Mouse (Mus musculus): Measurements from ENCODE around the gene Arhgef15.

Gene Arhgef15

DNA sequence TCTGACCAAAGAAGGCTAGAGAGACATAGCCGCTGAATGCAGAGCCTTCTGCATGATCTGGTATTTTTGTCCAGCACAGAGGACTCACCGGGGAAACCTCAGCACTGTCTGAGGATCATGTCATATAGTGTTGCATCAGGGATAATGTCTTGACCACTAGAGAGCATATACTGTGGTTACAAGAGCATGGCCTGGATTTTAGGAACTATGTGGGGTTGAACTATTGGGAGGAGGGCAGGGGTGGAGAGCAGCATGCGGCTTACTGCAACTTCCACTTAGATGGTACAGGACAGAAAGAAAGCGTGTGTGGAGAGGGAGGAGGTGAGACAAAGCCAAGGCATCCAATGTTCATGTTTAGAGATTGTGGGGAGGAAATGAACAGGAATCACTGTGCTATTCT is 42.7 kb downstream of the Arhgef15 start:
- no peak for DNase-seq (ENCODE audit: low spot score)

DNA sequence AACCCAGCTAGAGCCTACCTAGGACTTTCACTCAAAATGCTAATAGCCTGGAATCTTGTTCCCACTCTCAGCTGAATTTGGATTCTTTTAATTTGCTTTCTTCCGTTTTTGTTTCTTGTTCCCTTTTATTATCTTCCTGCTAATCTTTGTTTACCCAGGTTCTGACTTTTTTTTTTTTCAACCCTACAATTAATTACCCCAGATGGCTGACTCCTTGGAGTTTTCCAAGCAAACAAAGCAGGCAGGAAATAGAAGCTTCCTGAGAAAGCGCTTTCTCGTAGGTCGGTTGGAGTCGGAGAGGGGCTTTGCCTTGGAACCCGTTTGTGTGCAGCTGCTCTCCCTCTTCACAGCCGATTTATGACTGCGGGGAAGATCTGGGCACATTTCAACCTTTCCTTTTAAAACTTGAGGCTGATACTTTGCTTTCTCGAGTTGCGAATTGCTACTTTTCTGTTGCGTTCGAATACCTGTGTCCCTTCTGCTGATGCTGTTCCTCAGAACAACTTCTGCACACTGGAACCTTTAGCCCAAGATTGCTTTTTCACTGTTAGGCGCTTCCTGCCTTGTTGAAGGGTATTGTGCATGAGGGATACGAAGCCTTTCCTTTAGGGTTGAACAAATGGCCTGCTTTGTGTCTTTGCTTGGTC is 45.6 kb downstream of the Arhgef15 start:
- no peak for DNase-seq (ENCODE audit: low spot score)

DNA sequence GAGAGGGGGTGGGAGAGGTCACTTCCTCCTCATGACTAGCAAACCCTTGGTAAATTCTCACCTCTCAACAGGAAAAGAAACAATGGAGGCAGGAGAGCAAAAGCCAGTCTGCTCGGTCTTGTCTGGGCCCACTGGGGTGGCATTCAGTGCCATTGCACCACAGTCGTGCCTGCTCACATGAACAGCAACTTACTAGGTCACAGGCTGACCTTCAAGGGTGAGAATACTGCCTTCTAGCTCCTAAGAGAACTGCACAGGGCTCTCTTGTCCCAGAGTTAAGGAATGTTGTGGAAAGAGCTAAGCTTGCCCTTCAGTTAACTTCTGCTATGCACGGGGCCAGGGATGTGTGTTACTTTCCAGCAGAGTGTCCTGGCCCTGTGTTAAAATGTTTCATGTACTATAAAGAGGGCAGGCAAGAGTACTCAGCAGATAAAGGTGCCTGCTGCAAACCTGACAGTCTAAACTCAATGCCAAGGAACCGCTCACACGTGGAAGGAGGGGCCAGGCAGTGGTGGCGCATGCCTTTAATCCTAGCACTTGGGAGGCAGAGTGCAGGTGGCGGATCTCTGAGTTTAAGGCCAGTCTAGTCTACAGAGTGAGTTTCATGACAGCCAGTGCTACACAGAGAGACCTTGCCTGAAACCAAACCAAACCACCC is 48.3 kb downstream of the Arhgef15 start:
- no peak for DNase-seq (ENCODE audit: low spot score)

DNA sequence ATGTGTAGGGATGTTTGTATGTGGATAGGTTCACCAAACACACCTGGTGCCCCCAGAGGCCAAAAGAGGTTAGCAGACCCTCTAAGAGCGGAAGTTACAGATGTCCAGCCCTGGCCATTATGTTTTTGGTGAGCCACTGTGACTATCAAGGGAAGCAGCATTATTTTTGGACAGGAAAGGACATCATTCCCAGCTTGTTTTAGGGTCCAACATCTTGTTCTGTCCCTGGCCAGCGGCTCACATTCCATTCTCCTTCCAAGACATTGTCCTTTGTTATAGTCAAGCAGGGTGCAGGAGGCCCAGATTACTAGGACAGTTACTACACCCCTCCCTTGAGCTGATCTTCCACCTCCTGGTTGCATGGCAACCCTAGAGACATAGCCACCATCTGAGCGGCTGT is 50.0 kb downstream of the Arhgef15 start:
- DNase-seq (ENCODE audit: low spot score) = no peak

DNA sequence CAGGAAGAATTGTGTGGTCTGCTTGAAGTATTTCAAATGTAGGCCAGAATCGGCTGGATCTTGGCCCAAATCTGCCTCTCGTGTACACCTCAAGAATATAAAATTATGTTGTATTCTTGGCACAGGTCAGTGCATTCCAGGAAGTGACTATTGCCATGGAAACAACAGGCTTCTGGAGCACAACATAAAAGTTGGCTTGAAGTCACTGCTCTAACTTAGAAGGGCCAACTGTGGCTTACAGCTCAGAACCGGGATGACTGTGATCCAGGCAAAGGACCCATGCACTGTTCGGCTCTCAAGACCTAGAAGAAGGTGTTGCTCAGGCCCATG is 50.9 kb downstream of the Arhgef15 start:
- no peak for DNase-seq (ENCODE audit: low spot score)

DNA sequence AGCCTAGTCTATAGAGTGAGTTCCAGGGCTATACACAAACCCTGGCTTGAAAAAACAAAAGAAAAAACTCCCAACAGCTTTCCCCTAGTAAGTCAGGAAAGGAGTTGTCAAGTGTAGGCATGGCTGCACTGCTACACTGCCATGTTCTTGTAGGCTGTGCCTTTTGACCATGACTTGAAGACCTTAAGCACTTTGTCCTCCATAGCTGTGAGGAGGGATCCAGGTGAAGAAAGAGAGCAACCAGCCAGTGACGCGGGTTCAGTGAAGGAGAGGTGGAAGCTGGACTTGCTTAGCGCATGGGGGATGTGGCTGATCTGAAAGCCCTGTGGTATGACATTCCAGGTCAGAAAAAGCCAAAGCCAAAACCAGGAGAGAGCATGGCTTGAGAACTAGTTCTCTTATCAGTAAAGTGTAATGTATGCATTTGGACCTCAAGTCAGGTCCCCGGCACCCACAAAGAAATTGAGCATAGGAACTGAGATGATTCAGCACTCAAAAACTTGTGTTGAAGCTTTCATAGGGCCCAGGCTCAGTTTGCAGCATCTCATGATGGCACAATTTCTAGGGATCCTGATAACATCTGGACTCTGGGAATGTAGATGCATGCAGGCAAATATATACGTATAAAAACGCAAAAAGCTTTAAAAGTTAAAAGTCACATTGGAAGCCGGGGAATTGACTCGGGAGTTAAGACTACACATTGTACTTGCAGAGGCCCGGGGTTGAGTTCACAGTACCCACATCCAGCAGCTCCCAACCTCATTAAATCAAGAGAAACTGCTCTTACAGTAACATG is 51.4 kb downstream of the Arhgef15 start:
- no peak for DNase-seq (ENCODE audit: low spot score)

DNA sequence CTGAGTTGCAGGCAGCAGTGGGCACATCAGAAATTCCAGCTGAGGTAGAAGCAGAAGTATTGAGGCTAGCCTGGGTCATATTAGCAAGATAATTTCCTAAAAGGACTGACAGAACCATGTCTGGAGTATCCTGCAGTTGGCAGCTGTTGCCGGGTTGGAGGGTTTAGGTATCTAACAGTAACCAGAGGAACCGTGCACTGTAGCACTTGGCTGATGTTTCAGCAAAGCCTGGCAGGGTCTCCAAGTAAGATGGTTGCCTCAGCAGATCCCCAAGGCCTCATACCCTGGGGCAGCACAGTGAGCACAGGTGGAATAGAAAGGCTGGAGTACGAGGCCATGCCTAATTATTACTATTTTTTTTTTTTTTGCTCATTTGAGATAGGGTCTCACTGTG is 52.1 kb downstream of the Arhgef15 start:
- DNase-seq (ENCODE audit: low spot score) = no peak

DNA sequence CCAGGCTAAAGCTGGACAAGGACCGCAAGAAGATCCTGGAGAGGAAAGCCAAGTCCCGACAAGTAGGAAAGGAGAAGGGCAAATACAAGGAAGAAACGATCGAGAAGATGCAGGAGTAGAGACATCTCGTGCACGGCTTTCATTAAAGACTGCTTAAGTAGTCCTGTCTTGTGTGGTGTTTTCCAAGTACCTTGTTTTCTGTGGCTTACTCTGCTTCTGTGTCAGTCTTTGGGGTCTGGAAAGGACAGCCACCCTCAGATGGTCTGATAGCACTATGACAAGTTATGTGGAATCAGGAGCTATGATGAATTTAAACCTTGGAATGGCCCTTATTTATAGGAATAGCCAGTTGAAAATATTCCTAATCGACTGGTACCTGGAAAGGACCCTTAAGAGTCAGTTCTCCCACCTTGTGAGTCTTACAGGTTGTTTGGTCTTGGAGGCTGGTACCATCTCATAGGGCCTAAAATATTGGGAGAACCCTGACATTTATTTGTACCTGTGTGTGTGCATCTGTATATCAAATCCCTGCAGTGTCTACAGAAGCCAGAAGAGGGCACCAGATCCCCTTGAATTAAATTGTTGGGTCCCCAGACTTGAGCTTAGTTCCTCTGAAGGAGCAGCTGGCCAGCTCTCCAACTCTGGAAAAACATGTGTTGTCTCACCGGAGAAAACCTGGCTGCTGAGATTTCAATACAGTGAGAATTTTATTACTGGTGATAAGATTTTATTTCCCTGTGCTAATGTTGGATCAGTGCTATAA is 52.7 kb downstream of the Arhgef15 start:
- DNase-seq (ENCODE audit: low spot score) = peak; percentile 55

DNA sequence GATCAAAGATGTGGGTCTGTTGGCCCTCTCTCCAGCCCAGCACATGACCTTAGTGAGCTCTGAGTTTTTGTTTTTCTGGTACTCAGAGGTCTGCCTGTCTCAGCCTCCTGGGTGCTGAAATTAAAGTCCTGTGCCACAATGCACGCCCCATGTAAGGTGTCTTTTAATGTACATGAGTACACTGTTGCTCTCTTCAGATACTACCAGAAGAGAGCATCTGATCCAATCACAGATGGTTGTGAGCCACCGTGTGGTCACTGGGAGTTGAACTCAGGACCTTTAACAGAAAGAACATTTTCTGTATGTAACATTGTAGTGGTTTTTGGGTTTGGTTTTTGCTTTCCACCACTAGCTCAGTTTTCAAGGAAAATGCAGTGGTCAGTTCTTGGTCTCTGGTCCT is 53.5 kb downstream of the Arhgef15 start:
- no peak for DNase-seq (ENCODE audit: low spot score)

DNA sequence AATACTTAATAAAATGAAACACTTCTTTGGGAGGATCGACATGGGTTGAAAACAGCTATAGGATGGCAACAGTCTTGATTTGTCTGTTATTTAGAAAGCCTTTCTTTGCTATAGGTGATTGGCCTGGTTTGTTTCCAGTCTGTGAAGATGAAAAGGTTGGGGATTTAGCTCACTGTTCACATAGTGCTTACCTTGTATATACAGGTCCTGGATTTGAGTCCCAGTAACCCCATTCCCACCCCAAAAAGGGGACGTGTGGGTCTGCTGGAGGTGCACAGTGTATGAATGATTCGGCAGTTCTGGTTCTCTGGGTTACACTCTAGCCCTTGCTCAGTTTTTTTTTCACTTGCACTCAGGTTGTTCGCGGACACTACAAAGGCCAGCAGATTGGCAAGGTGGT is 54.5 kb downstream of the Arhgef15 start:
- no peak for DNase-seq (ENCODE audit: low spot score)

DNA sequence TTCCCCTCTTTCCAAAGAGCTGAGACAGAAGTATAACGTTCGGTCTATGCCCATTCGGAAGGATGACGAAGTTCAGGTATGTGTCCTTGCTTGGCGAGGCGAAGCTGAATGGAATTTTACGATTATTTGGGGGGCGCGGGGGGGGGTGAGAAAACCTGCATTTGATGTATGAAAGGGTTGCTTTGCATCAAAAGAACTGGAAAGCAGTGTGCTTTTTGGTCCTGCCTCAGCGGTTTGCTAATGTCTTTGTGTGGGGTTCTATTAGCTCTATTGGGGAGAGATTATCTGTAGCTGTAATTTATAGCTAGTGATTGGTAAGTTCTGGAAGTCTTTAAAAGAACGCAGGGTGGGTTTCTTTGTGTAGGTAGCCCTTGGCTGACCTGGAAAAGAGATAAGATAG is 54.9 kb downstream of the Arhgef15 start:
- no peak for DNase-seq (ENCODE audit: low spot score)

DNA sequence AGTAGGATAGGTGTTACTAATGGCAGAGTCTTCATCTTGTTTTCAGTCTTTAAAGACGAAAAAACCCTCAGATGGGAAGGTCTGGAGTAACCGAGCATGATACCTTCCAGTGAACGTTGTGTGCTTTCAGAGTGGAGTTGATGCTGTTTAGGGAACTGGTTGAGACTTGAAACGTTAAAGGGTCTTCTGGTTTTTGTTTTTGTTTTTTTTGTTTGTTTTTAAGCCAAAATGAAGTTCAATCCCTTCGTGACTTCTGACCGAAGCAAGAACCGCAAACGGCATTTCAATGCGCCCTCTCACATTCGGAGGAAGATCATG is 55.3 kb downstream of the Arhgef15 start:
- DNase-seq (ENCODE audit: low spot score) = no peak

DNA sequence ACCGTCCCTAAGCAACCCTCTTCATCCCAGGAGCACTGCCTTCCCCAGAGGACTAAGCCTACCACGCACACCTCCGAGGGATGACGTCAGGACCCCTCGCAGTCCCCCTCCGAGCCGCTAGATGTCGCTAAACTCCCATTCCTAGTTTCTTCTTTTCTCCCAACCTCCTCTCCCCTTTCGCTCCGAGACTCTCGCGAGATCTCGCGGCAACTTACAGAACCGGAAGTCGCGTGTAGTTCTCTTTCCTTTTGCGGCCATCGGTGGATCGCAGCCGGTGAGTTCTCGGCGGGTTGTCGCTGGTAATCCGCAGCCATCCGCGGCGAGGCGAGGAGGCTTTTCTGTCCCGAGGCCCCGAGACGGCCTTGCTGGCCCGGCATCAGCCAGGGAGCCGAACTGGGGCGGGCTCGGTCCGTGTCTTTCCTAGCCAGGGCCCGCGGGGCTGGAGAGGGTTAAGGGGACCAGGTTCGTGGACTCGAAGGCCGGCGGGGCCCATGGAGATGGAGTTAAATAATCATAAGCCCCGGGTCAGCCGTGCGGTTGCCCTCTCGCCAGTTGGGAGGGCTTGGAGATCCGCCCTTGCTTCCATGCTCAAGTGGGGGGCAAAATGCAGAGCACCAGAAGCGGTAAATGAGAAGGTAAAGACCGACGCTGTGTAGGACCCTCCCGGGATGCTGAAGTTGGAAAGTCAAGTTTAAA is 55.8 kb downstream of the Arhgef15 start, which contains the start of gene Rpl26:
TSS of gene Rpl26 (plus strand) at position 233 of the 696 bp plus-strand sequence.
- DNase-seq (ENCODE audit: low spot score) = peak; percentile 92

DNA sequence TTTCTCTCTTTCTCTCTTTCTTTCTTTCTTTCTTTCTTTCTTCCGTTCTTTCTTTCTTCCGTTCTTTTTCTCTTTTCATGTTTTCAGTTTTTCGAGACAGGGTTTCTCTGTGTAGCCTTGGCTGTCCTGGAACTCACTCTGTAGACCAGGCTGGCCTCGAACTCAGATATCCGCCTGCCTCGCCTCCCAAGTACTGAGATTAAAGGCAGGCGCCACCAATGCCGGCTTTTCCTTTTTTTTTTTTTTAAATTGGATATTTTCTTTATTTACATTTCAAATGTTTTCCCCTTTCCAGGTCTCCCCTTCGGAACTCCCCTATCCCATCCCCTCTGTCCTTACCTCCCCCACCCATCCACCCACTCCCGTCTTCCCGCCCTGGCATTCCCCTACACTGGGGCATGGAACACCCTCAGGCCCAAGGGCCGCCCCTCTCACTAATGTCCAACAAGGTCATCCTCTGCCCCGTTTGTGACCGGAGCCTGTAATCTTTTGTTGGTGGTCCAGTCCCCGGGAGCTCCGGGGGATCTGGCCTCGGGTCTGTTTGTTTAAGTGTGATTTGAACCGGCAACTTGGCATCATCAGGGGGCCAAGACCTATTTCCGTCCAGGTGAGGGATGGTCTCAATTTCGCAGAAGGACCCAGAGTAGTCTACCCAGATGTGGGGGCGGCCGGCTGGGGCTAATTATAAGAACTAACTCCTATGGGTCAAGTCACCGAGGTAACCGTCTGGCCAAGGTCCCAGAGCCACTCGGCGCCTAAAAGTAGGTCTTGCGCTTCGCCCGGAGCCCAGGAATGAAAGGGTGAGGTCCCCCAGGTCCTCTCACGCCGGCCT is 56.5 kb downstream of the Arhgef15 start:
- DNase-seq (ENCODE audit: low spot score) = no peak

DNA sequence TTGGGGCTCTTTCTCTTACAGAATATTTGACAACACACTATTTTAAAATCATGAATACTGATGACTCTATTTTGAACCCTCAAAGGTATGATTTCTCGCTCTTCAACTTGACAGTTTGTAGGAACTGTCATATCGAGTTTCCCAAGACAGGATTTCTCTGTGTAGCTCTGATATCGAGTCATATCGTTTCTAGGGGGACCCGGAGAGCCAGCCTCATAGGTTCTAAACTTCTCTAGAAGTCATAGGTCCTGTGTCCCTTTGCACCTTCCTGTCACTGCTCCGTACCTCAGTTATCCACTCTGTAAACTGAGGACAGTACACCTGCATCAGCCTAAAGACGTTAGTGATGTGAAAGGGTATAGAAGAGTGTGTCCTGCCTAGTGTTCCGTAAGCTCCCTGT is 57.5 kb downstream of the Arhgef15 start:
- no peak for DNase-seq (ENCODE audit: low spot score)

DNA sequence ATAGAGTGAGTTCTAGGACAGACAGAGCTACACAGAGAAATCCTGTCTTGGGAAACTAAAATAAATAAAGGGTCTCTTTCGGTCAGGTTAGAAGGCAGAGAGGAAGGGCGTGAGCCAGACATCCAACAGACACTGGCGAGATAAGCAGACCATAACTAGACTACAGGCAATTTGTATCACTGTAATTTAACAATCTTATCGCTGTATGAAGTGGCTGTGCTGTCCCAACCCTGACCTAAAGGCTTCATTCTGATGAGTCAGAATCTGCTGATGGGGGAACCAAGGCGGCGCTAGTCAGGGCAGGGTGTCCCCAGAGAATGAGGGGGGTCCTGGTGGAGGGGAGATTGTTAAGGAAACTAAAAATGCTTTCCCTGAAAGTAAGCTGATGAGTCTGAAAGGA is 58.5 kb downstream of the Arhgef15 start:
- no peak for DNase-seq (ENCODE audit: low spot score)

DNA sequence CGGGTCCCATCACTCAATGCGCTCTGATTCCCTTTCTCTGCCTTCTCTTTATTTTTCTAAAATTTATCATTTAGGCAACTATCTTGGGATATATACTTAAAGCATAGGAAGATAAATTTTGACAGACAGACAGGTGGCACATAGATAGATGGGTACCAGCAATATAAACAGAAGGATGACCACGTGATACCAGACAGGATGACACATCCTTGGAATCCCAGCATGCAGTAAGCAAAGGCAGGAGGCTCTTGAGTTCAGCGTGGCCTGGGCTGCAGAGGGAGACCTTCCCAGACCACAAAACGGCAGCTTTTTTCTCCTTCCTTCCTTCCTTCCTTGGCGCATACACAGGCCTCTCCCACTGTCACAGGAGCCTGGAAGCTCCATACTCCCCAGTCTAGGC is 59.4 kb downstream of the Arhgef15 start:
- DNase-seq (ENCODE audit: low spot score) = no peak

DNA sequence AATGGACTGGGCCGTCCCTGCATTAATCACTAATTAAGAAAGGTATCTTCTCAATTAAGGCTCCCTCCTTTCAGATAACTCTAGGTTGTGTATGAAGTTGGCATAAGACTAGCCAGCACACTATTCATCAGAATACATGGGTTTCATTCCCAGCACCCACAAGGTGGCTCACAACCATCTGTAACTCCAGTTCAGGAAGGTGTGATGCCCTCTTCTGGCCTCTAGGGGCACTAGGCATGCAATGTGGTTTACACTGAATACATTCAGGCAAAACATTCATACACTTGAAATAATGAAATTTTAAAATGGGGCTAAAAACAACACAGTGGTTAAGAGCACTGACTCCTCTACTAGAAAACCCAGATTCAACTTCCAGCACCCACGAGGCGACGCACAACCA is 60.2 kb downstream of the Arhgef15 start:
- DNase-seq (ENCODE audit: low spot score) = no peak

DNA sequence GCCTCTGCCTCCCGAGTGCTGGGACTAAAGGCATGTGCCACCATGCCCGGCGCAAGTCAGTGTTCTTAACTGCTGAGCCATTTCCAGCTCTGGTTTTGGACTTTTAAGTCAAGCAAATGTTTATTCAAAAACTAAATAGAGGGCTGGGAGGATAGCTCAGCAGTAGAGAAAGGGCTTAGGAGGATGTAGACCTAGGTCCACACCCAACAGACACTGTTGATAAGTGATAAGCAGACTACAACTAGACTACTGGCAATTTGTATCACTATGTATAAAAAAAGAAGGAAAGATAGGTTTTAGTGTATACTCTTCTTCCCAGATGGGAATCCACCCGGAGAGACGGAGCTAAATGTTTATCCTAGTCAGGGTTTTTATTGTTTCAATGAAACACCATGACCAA is 61.0 kb downstream of the Arhgef15 start:
- DNase-seq (ENCODE audit: low spot score) = no peak

DNA sequence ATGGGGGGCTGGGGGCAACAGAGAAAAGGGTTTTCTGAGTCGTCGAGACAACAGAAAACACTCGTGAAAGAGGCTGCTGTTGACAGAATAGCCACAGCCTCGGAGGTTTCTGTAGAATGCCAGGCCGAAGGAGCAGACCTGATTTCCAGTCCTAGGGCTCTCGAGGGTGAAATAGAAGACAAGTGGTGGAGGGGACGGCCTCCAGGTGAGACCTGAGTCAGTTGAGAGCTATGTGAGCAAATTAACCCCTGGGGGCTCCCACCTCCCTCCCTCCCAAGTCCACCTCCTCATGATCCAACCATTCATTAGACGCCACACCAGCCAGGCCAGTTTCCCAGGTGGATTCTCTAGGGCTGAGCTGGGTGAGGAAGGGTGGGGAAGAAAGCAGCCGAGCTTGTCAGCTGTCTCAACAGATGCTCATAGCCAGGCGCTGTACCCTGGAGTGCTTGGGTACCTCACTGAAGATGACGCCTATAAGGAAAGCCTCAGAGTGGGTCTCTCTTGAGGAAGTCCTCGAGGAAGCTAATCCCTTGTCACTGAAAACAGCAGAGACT is 63.3 kb downstream of the Arhgef15 start:
- DNase-seq (ENCODE audit: low spot score) = no peak
